Mouse (Mus musculus) telencephalon, adult 2 months (tissue): ENCODE measurements around the gene Gm42688.

ENCODE experiments used
- DNase-seq: peaks from one replicate; pipeline ENCODE4 v3.0.0-alpha.2; 2011; ENCODE audit warnings: low read depth, low spot score

The Gm42688 gene

GRCm38 (mm10) chr6:83101316-83101687, at the start of gene Gm42688, which contains the start of gene Ccdc142:
Gene Gm42688, plus strand, starts transcription at chr6:83101617.
Gene Ccdc142, plus strand, starts transcription at chr6:83101601.
- DNase-seq, result peak; percentile 88

- DNase-seq, result no peak
These were observed 48.1 kb upstream of the Gm42688 start for GRCm38 (mm10) chr6:83053136-83053960.

GRCm38 (mm10) chr6:83054074-83054851, 47.2 kb upstream of the Gm42688 start, which contains the start of gene Aup1:
Gene Aup1, plus strand, starts transcription at chr6:83054521.
- peak; percentile 99 for DNase-seq

- DNase-seq, result no peak
These were observed 46.5 kb upstream of the Gm42688 start, which contains the start of gene Htra2 for GRCm38 (mm10) chr6:83054871-83055431. Gene Htra2, minus strand, starts transcription at chr6:83055273.

- DNase-seq, result peak; percentile 35
These were observed 43.6 kb upstream of the Gm42688 start, which contains the start of gene Dqx1 for GRCm38 (mm10) chr6:83057790-83058189. Gene Dqx1, plus strand, starts transcription at chr6:83057844.

GRCm38 (mm10) chr6:83058725-83059124, 42.7 kb upstream of the Gm42688 start:
- no peak for DNase-seq

GRCm38 (mm10) chr6:83065995-83066394, 35.4 kb upstream of the Gm42688 start:
- DNase-seq, result no peak

- DNase-seq, result no peak
These were observed 35.0 kb upstream of the Gm42688 start for GRCm38 (mm10) chr6:83066441-83066840.

- no peak for DNase-seq
These were observed 33.2 kb upstream of the Gm42688 start for GRCm38 (mm10) chr6:83068221-83068620.

- DNase-seq, result no peak
These were observed 32.5 kb upstream of the Gm42688 start for GRCm38 (mm10) chr6:83068706-83069487.

- DNase-seq, result no peak
These were observed 31.8 kb upstream of the Gm42688 start for GRCm38 (mm10) chr6:83069488-83070246.

- no peak for DNase-seq
These were observed 31.3 kb upstream of the Gm42688 start, which contains the start of gene Tlx2 for GRCm38 (mm10) chr6:83070247-83070310. Gene Tlx2, minus strand, starts transcription at chr6:83070293.

- no peak for DNase-seq
These were observed 30.9 kb upstream of the Gm42688 start for GRCm38 (mm10) chr6:83070311-83071219.

- no peak for DNase-seq
These were observed 30.2 kb upstream of the Gm42688 start for GRCm38 (mm10) chr6:83071220-83071619.

- DNase-seq, result no peak
These were observed 26.4 kb upstream of the Gm42688 start for GRCm38 (mm10) chr6:83074979-83075378.

GRCm38 (mm10) chr6:83077630-83078323, 23.6 kb upstream of the Gm42688 start, which contains the start of gene Pcgf1:
Gene Pcgf1, plus strand, starts transcription at chr6:83077869.
- peak; percentile 29 for DNase-seq

GRCm38 (mm10) chr6:83078324-83078858, 23.0 kb upstream of the Gm42688 start:
- DNase-seq, result peak; percentile 94

GRCm38 (mm10) chr6:83080210-83080609, 21.2 kb upstream of the Gm42688 start:
- DNase-seq, result no peak

- DNase-seq, result no peak
These were observed 17.9 kb upstream of the Gm42688 start for GRCm38 (mm10) chr6:83083497-83083896.
